Mouse (Mus musculus): ENCODE measurements around the gene Zfp213.
A peak's percentile ranks its signal among the peaks of the same experiment; 100 is the strongest.
"Not testable (repeated sequence)": the region's sequence is repeated elsewhere in the genome, so short reads cannot be mapped to it uniquely, and the experiment has no call there.

Gene Zfp213

GRCm38 (mm10) chr17:23563595-23564367 is at the start of gene Zfp213:
Zfp213 (minus strand) TSS chr17:23564238.
- DNase-seq (ENCODE audit: low read depth) = peak; percentile 99

- peak; percentile 77 for DNase-seq (ENCODE audit: low read depth)
Observed at GRCm38 (mm10) chr17:23610361-23610800, 46.3 kb upstream of the Zfp213 start.

- no peak for DNase-seq (ENCODE audit: low read depth)
Observed at GRCm38 (mm10) chr17:23609612-23610011, 45.6 kb upstream of the Zfp213 start.

- no peak for DNase-seq (ENCODE audit: low read depth)
Observed at GRCm38 (mm10) chr17:23605220-23605619, 41.2 kb upstream of the Zfp213 start.

- DNase-seq (ENCODE audit: low read depth) = no peak
Observed at GRCm38 (mm10) chr17:23604394-23604793, 40.4 kb upstream of the Zfp213 start.

GRCm38 (mm10) chr17:23603542-23603941 is 39.5 kb upstream of the Zfp213 start:
- peak; percentile 74 for DNase-seq (ENCODE audit: low read depth)

- DNase-seq (ENCODE audit: low read depth) = no peak
Observed at GRCm38 (mm10) chr17:23603077-23603476, 39.0 kb upstream of the Zfp213 start.

- peak; percentile 20 for DNase-seq (ENCODE audit: low read depth)
Observed at GRCm38 (mm10) chr17:23601836-23602585, 38.0 kb upstream of the Zfp213 start.

- DNase-seq (ENCODE audit: low read depth) = no peak
Observed at GRCm38 (mm10) chr17:23600641-23601622, 36.9 kb upstream of the Zfp213 start, which contains the start of gene Zscan10. Zscan10 (plus strand) TSS chr17:23600856.

GRCm38 (mm10) chr17:23599605-23600063 is 35.6 kb upstream of the Zfp213 start:
- DNase-seq (ENCODE audit: low read depth) = no peak

GRCm38 (mm10) chr17:23598582-23599552 is 34.8 kb upstream of the Zfp213 start, which contains the start of gene Zfp13:
Zfp13 (minus strand) TSS chr17:23599487.
- DNase-seq (ENCODE audit: low read depth) = peak; percentile 94

- DNase-seq (ENCODE audit: low read depth) = not testable (repeated sequence)
Observed at GRCm38 (mm10) chr17:23595139-23595538, 31.1 kb upstream of the Zfp213 start.

- DNase-seq (ENCODE audit: low read depth) = no peak
Observed at GRCm38 (mm10) chr17:23592926-23593300, 28.9 kb upstream of the Zfp213 start.

GRCm38 (mm10) chr17:23592208-23592925 is 28.3 kb upstream of the Zfp213 start:
- DNase-seq (ENCODE audit: low read depth) = peak; percentile 94

GRCm38 (mm10) chr17:23587253-23587652 is 23.2 kb upstream of the Zfp213 start:
- no peak for DNase-seq (ENCODE audit: low read depth)

GRCm38 (mm10) chr17:23585721-23586491 is 21.9 kb upstream of the Zfp213 start:
- DNase-seq (ENCODE audit: low read depth) = peak; percentile 59

- peak; percentile 37 for DNase-seq (ENCODE audit: low read depth)
Observed at GRCm38 (mm10) chr17:23584786-23585185, 20.7 kb upstream of the Zfp213 start.

- DNase-seq (ENCODE audit: low read depth) = no peak
Observed at GRCm38 (mm10) chr17:23575951-23576552, 12.0 kb upstream of the Zfp213 start.

- no peak for DNase-seq (ENCODE audit: low read depth)
Observed at GRCm38 (mm10) chr17:23574130-23574529, 10.1 kb upstream of the Zfp213 start.
